Mouse (Mus musculus): ENCODE data around the gene Drc3.
A peak's percentile ranks its signal among the peaks of the same experiment; 100 is the strongest.

Drc3 gene

GRCm38 (mm10) chr11:60352559-60353411, at the start of gene Drc3, which contains the start of gene Tom1l2:
Gene Drc3 (plus strand): TSS chr11:60353329.
Gene Tom1l2 (minus strand): TSS chr11:60352905.
- DNase-seq (ENCODE audit: low spot score in 2 of 2): peak; percentile 95 to 96

- DNase-seq (ENCODE audit: low spot score in 2 of 2): no peak
These were observed 49.6 kb upstream of the Drc3 start for GRCm38 (mm10) chr11:60303497-60303896.

GRCm38 (mm10) chr11:60305611-60306010, 47.5 kb upstream of the Drc3 start:
- DNase-seq (ENCODE audit: low spot score in 2 of 2): no peak

- DNase-seq (ENCODE audit: low spot score in 2 of 2): peak; percentile 26 to 48
These were observed 46.3 kb upstream of the Drc3 start for GRCm38 (mm10) chr11:60306834-60307233.

GRCm38 (mm10) chr11:60307375-60307825, 45.7 kb upstream of the Drc3 start:
- DNase-seq (ENCODE audit: low spot score in 2 of 2): peak in 1 of 2 experiments; percentile 38

- DNase-seq (ENCODE audit: low spot score in 2 of 2): no peak
These were observed 45.1 kb upstream of the Drc3 start for GRCm38 (mm10) chr11:60308061-60308460.

GRCm38 (mm10) chr11:60308506-60309116, 44.5 kb upstream of the Drc3 start:
- DNase-seq (ENCODE audit: low spot score in 2 of 2): no peak

GRCm38 (mm10) chr11:60309875-60310274, 43.3 kb upstream of the Drc3 start:
- DNase-seq (ENCODE audit: low spot score in 2 of 2): no peak

- DNase-seq (ENCODE audit: low spot score in 2 of 2): no peak
These were observed 41.9 kb upstream of the Drc3 start for GRCm38 (mm10) chr11:60311025-60311854.

GRCm38 (mm10) chr11:60316250-60316649, 36.9 kb upstream of the Drc3 start:
- DNase-seq (ENCODE audit: low spot score in 2 of 2): no peak

- no peak for DNase-seq (ENCODE audit: low spot score in 2 of 2)
These were observed 36.2 kb upstream of the Drc3 start for GRCm38 (mm10) chr11:60316883-60317282.

GRCm38 (mm10) chr11:60317376-60318102, 35.6 kb upstream of the Drc3 start:
- no peak for DNase-seq (ENCODE audit: low spot score in 2 of 2)

- DNase-seq (ENCODE audit: low spot score in 2 of 2): no peak
These were observed 34.4 kb upstream of the Drc3 start for GRCm38 (mm10) chr11:60318716-60319115.

GRCm38 (mm10) chr11:60319257-60320066, 33.7 kb upstream of the Drc3 start:
- DNase-seq (ENCODE audit: low spot score in 2 of 2): no peak

GRCm38 (mm10) chr11:60320426-60321037, 32.6 kb upstream of the Drc3 start:
- no peak for DNase-seq (ENCODE audit: low spot score in 2 of 2)

GRCm38 (mm10) chr11:60321438-60321837, 31.7 kb upstream of the Drc3 start:
- no peak for DNase-seq (ENCODE audit: low spot score in 2 of 2)

- DNase-seq (ENCODE audit: low spot score in 2 of 2): no peak
These were observed 29.4 kb upstream of the Drc3 start for GRCm38 (mm10) chr11:60323731-60324130.

- no peak for DNase-seq (ENCODE audit: low spot score in 2 of 2)
These were observed 22.6 kb upstream of the Drc3 start for GRCm38 (mm10) chr11:60330551-60330950.

GRCm38 (mm10) chr11:60333461-60333860, 19.7 kb upstream of the Drc3 start:
- DNase-seq (ENCODE audit: low spot score in 2 of 2): no peak

- no peak for DNase-seq (ENCODE audit: low spot score in 2 of 2)
These were observed 19.0 kb upstream of the Drc3 start for GRCm38 (mm10) chr11:60334124-60334523.
